ENCODE assay signal across 7 mouse cellular contexts in the genomic region with DNA sequence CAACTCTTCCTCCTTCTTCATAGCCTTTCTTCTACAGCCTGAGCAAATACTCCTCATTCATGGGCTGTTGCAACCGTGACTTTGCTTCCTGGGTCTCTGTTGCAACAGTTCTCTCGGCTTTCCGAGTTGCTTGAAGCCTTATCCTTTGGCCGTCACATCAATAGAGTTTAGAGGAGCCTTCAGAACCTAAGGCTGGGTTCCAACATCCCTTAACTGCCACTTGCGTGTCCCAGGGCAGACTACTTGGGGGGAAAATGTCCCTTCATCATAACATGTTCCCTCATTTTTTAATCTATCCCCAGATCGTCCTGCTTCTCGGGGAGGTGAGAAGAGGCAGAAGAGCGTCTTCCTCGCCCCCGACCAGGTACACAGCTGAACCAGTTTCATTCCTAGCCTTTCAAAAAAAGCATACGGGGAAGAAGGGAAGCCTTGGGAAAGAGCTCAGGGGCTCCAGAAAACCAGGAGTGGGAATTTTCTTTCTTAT. TPM values are rescaled to one million over a fixed set of nuclear protein-coding genes. Genes with fewer than 3 reads are reported as not detected.
DNase-seq lines count a peak whose midpoint lies in the region; ATAC-seq and TF ChIP-seq lines count a peak whose summit lies in the region.

No protein-coding gene starts in this region.

- peaks cover 33% of the 10 kb centered on the region for H3K36me3 ChIP-seq in G1E (replicated peaks)
- H3K36me3 ChIP-seq in embryonic facial prominence, embryonic 13.5 days, result 0 out of 2 replicates have a peak, but pooled peaks cover 8% of the 10 kb centered on the region
- peaks cover 6% of the 10 kb centered on the region for H3K36me3 ChIP-seq in limb, embryonic 13.5 days
- H3K36me3 ChIP-seq in midbrain, embryonic 12.5 days, result no peaks in the 10 kb centered on the region

- peak overlapping the region; percentile 78 for H3K4me3 ChIP-seq in G1E (ENCODE audit: low read depth, low read length)
- peak overlapping the region; percentile 77 for H3K4me3 ChIP-seq in embryonic facial prominence, embryonic 13.5 days
- peak overlapping the region; percentile 77 for H3K4me3 ChIP-seq in limb, embryonic 13.5 days
- H3K4me3 ChIP-seq in midbrain, embryonic 12.5 days, result peak overlapping the region; percentile 66

- DNase-seq in B cell, adult 2 months, result peak; percentile 49 to 50
- DNase-seq in G1E (ENCODE audit: low spot score), result peak; percentile 54
- DNase-seq in heart, postnatal 10 days, result peak; percentile 61 to 67
- peak; percentile 41 for DNase-seq in testis, postnatal 10 days (ENCODE audit: low spot score)

- intact Hi-C loops in heart, postnatal 10 days (cut with DNase I), result loop anchor here (2.0 kb wide), 1 partner anchor 32 kb away; a partner anchor contains a TSS

- WGBS in embryonic facial prominence, embryonic 13.5 days, result under 1% methylated on average over 11 of the region's 11 CpGs
- under 1% methylated on average over 11 of the region's 11 CpGs for WGBS in limb, embryonic 13.5 days
- WGBS in midbrain, embryonic 12.5 days, result under 1% methylated on average over 11 of the region's 11 CpGs

- peaks cover 70% of the 10 kb centered on the region for H3K4me1 ChIP-seq in G1E (ENCODE audit: insufficient read depth, low read depth, low read length)
- H3K4me1 ChIP-seq in embryonic facial prominence, embryonic 13.5 days, result peaks cover 25% of the 10 kb centered on the region
- H3K4me1 ChIP-seq in limb, embryonic 13.5 days, result peaks cover 35% of the 10 kb centered on the region
- peaks cover 20% of the 10 kb centered on the region for H3K4me1 ChIP-seq in midbrain, embryonic 12.5 days

- no peaks in the 10 kb centered on the region for H3K9me3 ChIP-seq in G1E (replicated peaks)
- H3K9me3 ChIP-seq in embryonic facial prominence, embryonic 13.5 days, result no peaks in the 10 kb centered on the region
- no peaks in the 10 kb centered on the region for H3K9me3 ChIP-seq in limb, embryonic 13.5 days
- H3K9me3 ChIP-seq in midbrain, embryonic 12.5 days, result no peaks in the 10 kb centered on the region

- peak overlapping the region; percentile 87 for H3K9ac ChIP-seq in embryonic facial prominence, embryonic 13.5 days
- H3K9ac ChIP-seq in limb, embryonic 13.5 days, result peak overlapping the region; percentile 90
- H3K9ac ChIP-seq in midbrain, embryonic 12.5 days (replicated peaks), result peak overlapping the region; percentile 77

- ATAC-seq in G1E (ENCODE audit: extremely low read depth, insufficient number of reproducible peaks, low FRiP score, poor library complexity, severe bottlenecking), result no peak
- no peak for ATAC-seq in embryonic facial prominence, embryonic 13.5 days (ENCODE audit: insufficient number of reproducible peaks, insufficient read depth, low FRiP score, low TSS enrichment, low read depth)
- no peak for ATAC-seq in limb, embryonic 13.5 days (ENCODE audit: low FRiP score, low read depth)
- no peak for ATAC-seq in midbrain, embryonic 12.5 days (ENCODE audit: low FRiP score, low read depth)

- TF ChIP-seq CTCF in G1E (IDR thresholded peaks at IDR 0.05; ENCODE audit: low read depth, low read length), result no peak

- peak overlapping the region; percentile 83 for H3K4me2 ChIP-seq in embryonic facial prominence, embryonic 13.5 days
- H3K4me2 ChIP-seq in limb, embryonic 13.5 days (replicated peaks), result peak overlapping the region; percentile 80
- H3K4me2 ChIP-seq in midbrain, embryonic 12.5 days (replicated peaks), result peak overlapping the region; percentile 76

- peak overlapping the region; percentile 98 for H3K27ac ChIP-seq in embryonic facial prominence, embryonic 13.5 days
- peak overlapping the region; percentile 92 for H3K27ac ChIP-seq in limb, embryonic 13.5 days
- peak overlapping the region; percentile 96 for H3K27ac ChIP-seq in midbrain, embryonic 12.5 days (replicated peaks)

- no peaks in the 10 kb centered on the region for H3K27me3 ChIP-seq in G1E (ENCODE audit: insufficient read depth, low read length)
- no peaks in the 10 kb centered on the region for H3K27me3 ChIP-seq in embryonic facial prominence, embryonic 13.5 days
- no peaks in the 10 kb centered on the region for H3K27me3 ChIP-seq in limb, embryonic 13.5 days
- no peaks in the 10 kb centered on the region for H3K27me3 ChIP-seq in midbrain, embryonic 12.5 days

RNA-seq across cellular contexts. Expression of a gene that starts 0.5 kb away (rescaled TPM):
- total RNA-seq in G1E (2014; fragmentation: Nextera tagmentation) (32.3 and 33.5 TPM in 2 replicates), G1E (2017) (14.7 and 15.1 TPM in 2 replicates)
- polyA plus RNA-seq in G1E (2012), result 3.8 and 4.8 TPM in 2 replicates
- polyA plus RNA-seq in embryonic facial prominence, embryonic 13.5 days (2015; fragmentation: Nextera tagmentation; extraction: Ambion mirVana), result 21.6 and 23.5 TPM in 2 replicates
- 10 to 100 TPM; 28.8 to 35.2 TPM for total RNA-seq in heart, postnatal 10 days (2021)
- polyA plus RNA-seq in limb, embryonic 13.5 days (2015; fragmentation: Nextera tagmentation; extraction: Ambion mirVana), result 24.2 and 26.9 TPM in 2 replicates
- 33.1 and 35.7 TPM in 2 replicates for polyA plus RNA-seq in midbrain, embryonic 12.5 days (2016; fragmentation: Nextera tagmentation; extraction: Ambion mirVana)

RNA-seq across cellular contexts. Expression of a gene that starts 1.3 kb away (rescaled TPM):
- total RNA-seq in G1E (2014; fragmentation: Nextera tagmentation) (49.1 and 49.7 TPM in 2 replicates), G1E (2017) (31.4 and 36.0 TPM in 2 replicates)
- polyA plus RNA-seq in G1E (2012), result 77.5 and 97.0 TPM in 2 replicates
- 41.4 and 42.9 TPM in 2 replicates for polyA plus RNA-seq in embryonic facial prominence, embryonic 13.5 days (2015; fragmentation: Nextera tagmentation; extraction: Ambion mirVana)
- 10 to 100 TPM; 27.7 TPM for total RNA-seq in heart, postnatal 10 days (2021)
- polyA plus RNA-seq in limb, embryonic 13.5 days (2015; fragmentation: Nextera tagmentation; extraction: Ambion mirVana), result 38.1 and 41.2 TPM in 2 replicates
- polyA plus RNA-seq in midbrain, embryonic 12.5 days (2016; fragmentation: Nextera tagmentation; extraction: Ambion mirVana), result 46.6 and 47.6 TPM in 2 replicates

RNA-seq across cellular contexts. Expression of a gene that starts 24.6 kb away (rescaled TPM):
- total RNA-seq in G1E (2014; fragmentation: Nextera tagmentation) (15.2 and 29.8 TPM in 2 replicates), G1E (2017) (9.4 and 10.3 TPM in 2 replicates)
- 1.1 and 1.4 TPM in 2 replicates for polyA plus RNA-seq in G1E (2012)
- polyA plus RNA-seq in embryonic facial prominence, embryonic 13.5 days (2015; fragmentation: Nextera tagmentation; extraction: Ambion mirVana), result 1.7 and 2.4 TPM in 2 replicates
- total RNA-seq in heart, postnatal 10 days (2021), result under 1 TPM; 0.37 to 0.38 TPM
- 2.0 and 2.5 TPM in 2 replicates for polyA plus RNA-seq in limb, embryonic 13.5 days (2015; fragmentation: Nextera tagmentation; extraction: Ambion mirVana)
- 1.0 and 1.1 TPM in 2 replicates for polyA plus RNA-seq in midbrain, embryonic 12.5 days (2016; fragmentation: Nextera tagmentation; extraction: Ambion mirVana)

RNA-seq across cellular contexts. Expression of a gene that starts 31.4 kb away (rescaled TPM):
- total RNA-seq in G1E (2014; fragmentation: Nextera tagmentation) (not detected in 2 replicates), G1E (2017) (0.35 TPM in 1 of 2 replicates, not detected in the other)
- 0.03 and 0.12 TPM in 2 replicates for polyA plus RNA-seq in G1E (2012)
- polyA plus RNA-seq in embryonic facial prominence, embryonic 13.5 days (2015; fragmentation: Nextera tagmentation; extraction: Ambion mirVana), result 4.9 and 6.2 TPM in 2 replicates
- total RNA-seq in heart, postnatal 10 days (2021), result not detected
- polyA plus RNA-seq in limb, embryonic 13.5 days (2015; fragmentation: Nextera tagmentation; extraction: Ambion mirVana), result 2.2 and 2.5 TPM in 2 replicates
- 0.33 and 0.38 TPM in 2 replicates for polyA plus RNA-seq in midbrain, embryonic 12.5 days (2016; fragmentation: Nextera tagmentation; extraction: Ambion mirVana)

RNA-seq across cellular contexts. Expression of a gene that starts 32.2 kb away (rescaled TPM):
- total RNA-seq in G1E (2014; fragmentation: Nextera tagmentation) (284 and 285 TPM in 2 replicates), G1E (2017) (197 and 249 TPM in 2 replicates)
- polyA plus RNA-seq in G1E (2012), result 459 and 654 TPM in 2 replicates
- polyA plus RNA-seq in embryonic facial prominence, embryonic 13.5 days (2015; fragmentation: Nextera tagmentation; extraction: Ambion mirVana), result 168 and 170 TPM in 2 replicates
- total RNA-seq in heart, postnatal 10 days (2021), result 10 to 100 TPM; 58.4 to 65.6 TPM
- polyA plus RNA-seq in limb, embryonic 13.5 days (2015; fragmentation: Nextera tagmentation; extraction: Ambion mirVana), result 181 and 184 TPM in 2 replicates
- 101 and 109 TPM in 2 replicates for polyA plus RNA-seq in midbrain, embryonic 12.5 days (2016; fragmentation: Nextera tagmentation; extraction: Ambion mirVana)
